ENCODE assay signal across 8 mouse cellular contexts in the genomic region with DNA sequence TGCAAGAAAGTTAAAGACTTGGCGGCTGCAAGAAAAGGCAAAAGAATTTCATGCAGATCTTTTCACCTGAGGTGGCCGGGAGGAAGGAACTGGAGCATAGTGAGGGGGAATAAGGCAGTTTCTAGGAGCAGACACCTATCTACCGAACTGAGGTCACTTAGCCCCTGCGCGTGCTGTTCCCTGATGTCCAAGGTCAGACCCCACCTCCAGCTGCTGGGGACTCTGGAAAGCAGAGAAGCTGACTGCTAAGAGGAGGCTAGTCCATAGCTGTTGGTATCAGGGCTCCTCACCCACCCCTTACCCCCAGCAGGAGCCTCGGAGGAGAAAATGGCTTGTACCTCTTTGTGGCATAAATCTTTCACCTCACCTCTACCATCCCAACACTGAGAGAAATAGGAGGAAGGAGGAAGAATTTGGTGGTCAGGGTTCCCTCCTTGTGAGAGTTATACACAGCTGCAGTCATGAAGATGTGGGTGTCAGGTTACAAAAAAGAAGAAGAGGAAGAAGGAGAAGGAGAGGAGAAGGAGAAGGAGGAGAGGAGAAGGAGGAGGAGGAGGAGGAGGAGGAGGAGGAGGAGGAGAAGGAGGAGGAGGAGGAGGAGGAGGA. TPM values are rescaled to one million over a fixed set of nuclear protein-coding genes. Genes with fewer than 3 reads are reported as not detected.
DNase-seq lines count a peak whose midpoint lies in the region; ATAC-seq and TF ChIP-seq lines count a peak whose summit lies in the region.

No protein-coding gene starts in this region.

- TF ChIP-seq CTCF in MEL (IDR thresholded peaks at IDR 0.05 in 2 of 3, conservative IDR thresholded peaks at IDR 0.05 in 1 of 3; ENCODE audit: control insufficient read depth in 1 of 3, insufficient read depth in 1 of 3, low read depth in 2 of 3, low read length in 3 of 3, poor library complexity in 1 of 3, severe bottlenecking in 1 of 3), result no peak

- no peaks in the 10 kb centered on the region for H3K9me3 ChIP-seq in heart, embryonic 16.5 days (replicated peaks; ENCODE audit: control insufficient read depth, low read length)
- no peaks in the 10 kb centered on the region for H3K9me3 ChIP-seq in MEL (replicated peaks; ENCODE audit: insufficient read depth, low read length)
- H3K9me3 ChIP-seq in hindbrain, embryonic 11.5 days (ENCODE audit: control insufficient read depth, low read length), result no peaks in the 10 kb centered on the region
- H3K9me3 ChIP-seq in midbrain, embryonic 10.5 days (replicated peaks), result no peaks in the 10 kb centered on the region

- H3K36me3 ChIP-seq in heart, embryonic 16.5 days (ENCODE audit: control insufficient read depth, insufficient read depth), result no peaks in the 10 kb centered on the region
- peaks cover 0 to 2% of the 10 kb centered on the region in 2 experiments; a peak in 2 of 4 replicates for H3K36me3 ChIP-seq in MEL (ENCODE audit: control insufficient read depth in 1 of 2, insufficient read depth in 2 of 2, low read length in 2 of 2)
- no peaks in the 10 kb centered on the region for H3K36me3 ChIP-seq in hindbrain, embryonic 11.5 days (ENCODE audit: control insufficient read depth, insufficient read depth, low read length)
- H3K36me3 ChIP-seq in midbrain, embryonic 10.5 days, result no peaks in the 10 kb centered on the region

- no peaks in the 10 kb centered on the region for H3K79me2 ChIP-seq in MEL (ENCODE audit: control insufficient read depth, insufficient read depth, low read length, poor library complexity)

- TF ChIP-seq RAD21 in MEL (IDR thresholded peaks at IDR 0.05; ENCODE audit: low read depth, low read length), result no peak

- TF ChIP-seq POLR2A in MEL (IDR thresholded peaks at IDR 0.05; ENCODE audit: control insufficient read depth in 1 of 2, insufficient read depth in 1 of 2, low read depth in 1 of 2, low read length in 2 of 2, poor library complexity in 1 of 2), result peak in 1 of 2 experiments; percentile 43; a peak in 2 of 4 replicates

- 0 out of 4 replicates have a peak, but pooled peaks of 1 of the 2 experiments have one; percentile 4 for TF ChIP-seq EP300 in MEL (IDR thresholded peaks at IDR 0.05; ENCODE audit: low read depth in 1 of 2, low read length in 2 of 2)

- H3K4me3 ChIP-seq in heart, embryonic 16.5 days (ENCODE audit: low read length), result peak overlapping the region; percentile 46
- H3K4me3 ChIP-seq in MEL (ENCODE audit: control insufficient read depth in 1 of 2, insufficient read depth in 1 of 2, low read depth in 2 of 2, low read length in 2 of 2), result peak overlapping the region; percentile 40 to 52
- peak overlapping the region; percentile 8; the same call in 1 of the 2 replicates for H3K4me3 ChIP-seq in hindbrain, embryonic 11.5 days (ENCODE audit: low read depth, low read length)
- peak overlapping the region; percentile 61 for H3K4me3 ChIP-seq in midbrain, embryonic 10.5 days

- H3K4me1 ChIP-seq in heart, embryonic 16.5 days (ENCODE audit: control insufficient read depth, insufficient read depth, low read length), result peaks cover 11% of the 10 kb centered on the region
- peaks cover 3 to 21% of the 10 kb centered on the region in 2 experiments for H3K4me1 ChIP-seq in MEL (ENCODE audit: control insufficient read depth in 1 of 2, insufficient read depth in 2 of 2, low read length in 2 of 2)
- H3K4me1 ChIP-seq in hindbrain, embryonic 11.5 days (replicated peaks; ENCODE audit: control insufficient read depth, insufficient read depth, low read length), result no peaks in the 10 kb centered on the region
- H3K4me1 ChIP-seq in midbrain, embryonic 10.5 days, result peaks cover 28% of the 10 kb centered on the region

- peak overlapping the region; percentile 71 for H3K27ac ChIP-seq in heart, embryonic 16.5 days (ENCODE audit: low read length)
- peak overlapping the region; percentile 82 for H3K27ac ChIP-seq in MEL (ENCODE audit: control insufficient read depth, low read depth, low read length)
- H3K27ac ChIP-seq in hindbrain, embryonic 11.5 days (ENCODE audit: low read depth, low read length), result no peak overlapping the region
- H3K27ac ChIP-seq in midbrain, embryonic 10.5 days (replicated peaks), result peak overlapping the region; percentile 85

- intact Hi-C loops in left cerebral cortex, postnatal 4 days (cut with DNase I), result no loop called here

- WGBS in heart, embryonic 16.5 days, result 0% methylated on average over 6 of the region's 6 CpGs
- WGBS in hindbrain, embryonic 11.5 days, result 0% methylated on average over 6 of the region's 6 CpGs
- WGBS in midbrain, embryonic 10.5 days, result 2% methylated on average over 6 of the region's 6 CpGs

- H3K27me3 ChIP-seq in heart, embryonic 16.5 days (ENCODE audit: control insufficient read depth, insufficient read depth, low read length), result no peaks in the 10 kb centered on the region
- no peaks in the 10 kb centered on the region for H3K27me3 ChIP-seq in MEL (ENCODE audit: control insufficient read depth in 1 of 2, insufficient read depth in 2 of 2, low read length in 2 of 2)
- H3K27me3 ChIP-seq in hindbrain, embryonic 11.5 days (ENCODE audit: control insufficient read depth, insufficient read depth, low read length), result peaks cover 3% of the 10 kb centered on the region; the same call in 1 of the 2 replicates
- H3K27me3 ChIP-seq in midbrain, embryonic 10.5 days (ENCODE audit: low read depth, poor library complexity, severe bottlenecking), result peaks cover 24% of the 10 kb centered on the region

- H3K4me2 ChIP-seq in heart, embryonic 16.5 days (ENCODE audit: low read depth, low read length), result peak overlapping the region; percentile 64
- peak overlapping the region; percentile 58 for H3K4me2 ChIP-seq in hindbrain, embryonic 11.5 days (replicated peaks; ENCODE audit: low read depth, low read length)

- no peak for DNase-seq in heart, adult 8-10 months (ENCODE audit: low spot score)
- no peak for DNase-seq in MEL (ENCODE audit: low read depth, low spot score)
- DNase-seq in hindbrain, embryonic 11.5 days (ENCODE audit: low spot score), result no peak
- no peak for DNase-seq in midbrain, embryonic 10.5 days (ENCODE audit: low spot score)
- no peak for DNase-seq in left cerebral cortex, postnatal 4 days
- DNase-seq in gastrocnemius, postnatal 10 days, result no peak

- ATAC-seq in heart, embryonic 16.5 days (replicated peaks; ENCODE audit: extremely low read depth, insufficient read depth, low FRiP score), result no peak
- ATAC-seq in hindbrain, embryonic 11.5 days (ENCODE audit: low FRiP score), result peak; percentile 61
- ATAC-seq in frontal cortex, adult (ENCODE audit: low TSS enrichment), result no peak

- peak overlapping the region; percentile 53 for H3K9ac ChIP-seq in heart, embryonic 16.5 days (ENCODE audit: low read length)
- H3K9ac ChIP-seq in MEL (ENCODE audit: control insufficient read depth, low read depth, low read length, poor library complexity, severe bottlenecking), result peak overlapping the region; percentile 53
- no peak overlapping the region for H3K9ac ChIP-seq in hindbrain, embryonic 11.5 days (ENCODE audit: low read depth, low read length)

TF ChIP-seq in MEL, 35 proteins besides CTCF, POLR2A, EP300 and RAD21:
- TF ChIP-seq TCF12 (IDR thresholded peaks at IDR 0.05; ENCODE audit: low read depth, low read length) (no peak), ZMIZ1 (IDR thresholded peaks at IDR 0.05; ENCODE audit: low read depth, low read length) (peak; percentile 92), BHLHE40 (IDR thresholded peaks at IDR 0.05; ENCODE audit: borderline replicate concordance, low read depth, low read length) (0 out of 2 replicates have a peak, but pooled peaks have one; percentile 5), MAX (IDR thresholded peaks at IDR 0.05; ENCODE audit: low read length) (peak; percentile 44; the same call in 1 of the 2 replicates), ZC3H11A (IDR thresholded peaks at IDR 0.05; ENCODE audit: low read depth, low read length) (no peak), MXI1 (IDR thresholded peaks at IDR 0.05; ENCODE audit: low read depth, low read length) (no peak), GABPA (IDR thresholded peaks at IDR 0.05; ENCODE audit: low read depth, low read length) (no peak), HCFC1 (IDR thresholded peaks at IDR 0.05; ENCODE audit: low read depth, low read length) (0 out of 2 replicates have a peak, but pooled peaks have one; percentile 22), SMC3 (IDR thresholded peaks at IDR 0.05; ENCODE audit: low read depth, low read length) (0 out of 2 replicates have a peak, but pooled peaks have one; percentile 7), TBP (IDR thresholded peaks at IDR 0.05; ENCODE audit: low read depth, low read length) (peak; percentile 61), NRF1 (IDR thresholded peaks at IDR 0.05; ENCODE audit: insufficient read depth, low read depth, low read length, poor library complexity, severe bottlenecking) (peak; percentile 13; the same call in 1 of the 2 replicates), UBTF (IDR thresholded peaks at IDR 0.05; ENCODE audit: borderline replicate concordance, insufficient read depth, low read depth, low read length) (no peak)
TF ChIP-seq in MEL: peak in this region for 7.

RNA-seq across cellular contexts. Expression of gene Smndc1, which starts 31.3 kb away (rescaled TPM):
- 25.5 and 28.0 TPM in 2 replicates for polyA plus RNA-seq in heart, embryonic 16.5 days (2015; fragmentation: Nextera tagmentation; extraction: Ambion mirVana)
- 10 to 100 TPM; 31.9 to 37.5 (median 33.3) TPM for total RNA-seq in heart, adult 8-10 months (2022)
- total RNA-seq in MEL (2012; rRNA removed), result 27.5 and 29.3 TPM in 2 replicates
- polyA plus RNA-seq in MEL (2012; ENCODE audit: insufficient read depth in 1 of 2, insufficient read length in 2 of 2, low read depth in 1 of 2, low replicate concordance in 2 of 2, missing spikeins in 1 of 2), result 100 to 1,000 TPM; 114 to 166 TPM
- polyA plus RNA-seq in hindbrain, embryonic 11.5 days (2014; fragmentation: Nextera tagmentation; extraction: Ambion mirVana), result 51.5 and 56.0 TPM in 2 replicates
- 44.4 and 45.0 TPM in 2 replicates for polyA plus RNA-seq in midbrain, embryonic 10.5 days (2016; fragmentation: Nextera tagmentation; extraction: Ambion mirVana)
- total RNA-seq in left cerebral cortex, postnatal 4 days (2021), result 10 to 100 TPM; 38.6 to 45.1 TPM
- 10 to 100 TPM; 27.3 to 34.7 TPM for total RNA-seq in gastrocnemius, postnatal 10 days (2021)

RNA-seq across cellular contexts. Expression of gene Gm10197, which starts 50.1 kb away (rescaled TPM):
- 3.5 TPM in 1 of 2 replicates, not detected in the other for polyA plus RNA-seq in heart, embryonic 16.5 days (2015; fragmentation: Nextera tagmentation; extraction: Ambion mirVana)
- total RNA-seq in heart, adult 8-10 months (2022), result not detected
- 4.8 and 5.4 TPM in 2 replicates for total RNA-seq in MEL (2012; rRNA removed)
- 10 to 100 TPM in 1 of 2 experiments, not detected in 1; 53.0 TPM for polyA plus RNA-seq in MEL (2012; ENCODE audit: insufficient read depth in 1 of 2, insufficient read length in 2 of 2, low read depth in 1 of 2, low replicate concordance in 2 of 2, missing spikeins in 1 of 2)
- polyA plus RNA-seq in hindbrain, embryonic 11.5 days (2014; fragmentation: Nextera tagmentation; extraction: Ambion mirVana), result not detected in 2 replicates
- polyA plus RNA-seq in midbrain, embryonic 10.5 days (2016; fragmentation: Nextera tagmentation; extraction: Ambion mirVana), result 2.1 and 4.3 TPM in 2 replicates
- total RNA-seq in left cerebral cortex, postnatal 4 days (2021), result not detected
- total RNA-seq in gastrocnemius, postnatal 10 days (2021), result not detected

Comparison
In these comparisons a context has a peak if more than half of its experiments do, and no peak if none do; other contexts are left out.
1. H3K4me3 ChIP-seq: peak in every context shown above with its lines; median percentile 61 in midbrain, embryonic 10.5 days; 46 in heart, embryonic 16.5 days; 46 in MEL; 8 in hindbrain, embryonic 11.5 days.